In the genomic region with DNA sequence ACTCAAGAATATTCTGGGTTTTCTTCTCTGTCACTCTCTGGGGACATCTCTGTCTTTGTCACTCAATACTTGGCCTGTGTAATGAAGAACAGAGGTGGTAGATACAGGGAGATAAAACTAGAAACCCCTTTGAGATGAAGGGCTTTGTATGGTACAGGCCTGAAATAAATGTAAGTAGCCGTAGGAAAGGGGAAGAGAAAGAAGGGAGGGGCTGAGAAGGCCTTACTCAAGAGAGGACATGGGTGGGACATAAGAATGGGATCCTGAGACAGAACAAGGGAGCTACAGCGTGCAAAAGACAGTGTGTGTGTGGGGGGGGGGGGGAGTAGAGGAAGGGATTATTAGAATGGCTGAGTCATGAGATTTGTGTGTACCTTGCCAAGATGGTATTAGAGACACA, we compare ENCODE assay signal across 26 mouse cellular contexts. TPM values are rescaled to one million over a fixed set of nuclear protein-coding genes. Genes with fewer than 3 reads are reported as not detected.
DNase-seq lines count a peak whose midpoint lies in the region; ATAC-seq and TF ChIP-seq lines count a peak whose summit lies in the region.
"Had no signal": no experiment of that assay in that cellular context is flagged by ENCODE, and none has a peak within 500 bp of the region (broad histone marks: within the 10 kb centered on the region; RNA-seq: fewer than 3 reads in every experiment).

No protein-coding gene starts in this region.

- TF ChIP-seq POLR2A in MEL (IDR thresholded peaks at IDR 0.05; ENCODE audit: control insufficient read depth in 1 of 2, insufficient read depth in 1 of 2, low read depth in 1 of 2, low read length in 2 of 2, poor library complexity in 1 of 2) = no peak

- ATAC-seq in granulocyte monocyte progenitor cell, adult 5-6 weeks (replicated peaks; ENCODE audit: poor library complexity, severe bottlenecking) = peak; percentile 93
- ATAC-seq in megakaryocyte progenitor cell, adult 5-6 weeks (replicated peaks; ENCODE audit: poor library complexity) = peak; percentile 79
- ATAC-seq in midbrain, embryonic 11.5 days (ENCODE audit: low FRiP score) = no peak
- ATAC-seq: activated CD4-positive, CD25-positive, alpha-beta regulatory T cell, adult 4 months; forebrain, embryonic 14.5 days; forebrain, embryonic 16.5 days had no signal

- H3K4me2 ChIP-seq in midbrain, embryonic 11.5 days = no peak overlapping the region
- H3K4me2 ChIP-seq: embryonic facial prominence, embryonic 13.5 days; embryonic facial prominence, embryonic 15.5 days; forebrain, embryonic 12.5 days had no signal

- no peaks in the 10 kb centered on the region for H3K9me3 ChIP-seq in MEL (replicated peaks; ENCODE audit: insufficient read depth, low read length)
- no peaks in the 10 kb centered on the region for H3K9me3 ChIP-seq in midbrain, embryonic 11.5 days (ENCODE audit: control insufficient read depth, low read length)
- H3K9me3 ChIP-seq: embryonic facial prominence, embryonic 13.5 days; embryonic facial prominence, embryonic 15.5 days; forebrain, embryonic 10.5 days; forebrain, embryonic 12.5 days had no signal

- DNase-seq in A20 (ENCODE audit: low read depth, low spot score) (peak; percentile 26), MEL (ENCODE audit: low read depth, low spot score) (peak; percentile 29)
- DNase-seq in T-cell, adult 2 months (ENCODE audit: low spot score) = no peak
- no peak for DNase-seq in thymus, postnatal 10 days (ENCODE audit: low spot score in 2 of 2)
- DNase-seq in yolk sac, embryonic 10.5 days (ENCODE audit: low spot score) = no peak
- DNase-seq in midbrain, embryonic 11.5 days (ENCODE audit: low spot score, missing footprints) = no peak
- DNase-seq: cerebellum, adult 11-12 months; cerebellum, adult 2 months; cerebellum, adult 9-10 months; cerebellum, postnatal 10 days; cerebellum, postnatal 25 days; embryo, embryonic 11 days had no signal

- H3K79me2 ChIP-seq in MEL (ENCODE audit: control insufficient read depth, insufficient read depth, low read length, poor library complexity) = no peaks in the 10 kb centered on the region

- WGBS in midbrain, embryonic 11.5 days = 72% methylated on average over 2 of the region's 2 CpGs

- no peaks in the 10 kb centered on the region for H3K27me3 ChIP-seq in MEL (ENCODE audit: control insufficient read depth in 1 of 2, insufficient read depth in 2 of 2, low read length in 2 of 2)
- peaks cover 4% of the 10 kb centered on the region; the same call in 1 of the 2 replicates for H3K27me3 ChIP-seq in midbrain, embryonic 11.5 days (ENCODE audit: control insufficient read depth, insufficient read depth, low read length)
- H3K27me3 ChIP-seq: embryonic facial prominence, embryonic 13.5 days; embryonic facial prominence, embryonic 15.5 days; forebrain, embryonic 12.5 days had no signal

- no peak for TF ChIP-seq RAD21 in MEL (IDR thresholded peaks at IDR 0.05; ENCODE audit: low read depth, low read length)

- TF ChIP-seq CTCF in MEL (IDR thresholded peaks at IDR 0.05 in 2 of 3, conservative IDR thresholded peaks at IDR 0.05 in 1 of 3; ENCODE audit: control insufficient read depth in 1 of 3, insufficient read depth in 1 of 3, low read depth in 2 of 3, low read length in 3 of 3, poor library complexity in 1 of 3, severe bottlenecking in 1 of 3) = no peak

- H3K9ac ChIP-seq in MEL (ENCODE audit: control insufficient read depth, low read depth, low read length, poor library complexity, severe bottlenecking) = no peak overlapping the region
- H3K9ac ChIP-seq in midbrain, embryonic 11.5 days (ENCODE audit: low read length) = no peak overlapping the region
- H3K9ac ChIP-seq: embryonic facial prominence, embryonic 13.5 days; embryonic facial prominence, embryonic 15.5 days; forebrain, embryonic 12.5 days had no signal

- no peak overlapping the region for H3K4me3 ChIP-seq in MEL (ENCODE audit: control insufficient read depth in 1 of 2, insufficient read depth in 1 of 2, low read depth in 2 of 2, low read length in 2 of 2)
- H3K4me3 ChIP-seq in midbrain, embryonic 11.5 days (ENCODE audit: low read depth, low read length) = no peak overlapping the region
- H3K4me3 ChIP-seq: embryonic facial prominence, embryonic 13.5 days; embryonic facial prominence, embryonic 15.5 days; erythroblast, embryonic 14.5 days; forebrain, embryonic 10.5 days; forebrain, embryonic 12.5 days had no signal

- peaks cover 4 to 7% of the 10 kb centered on the region in 2 experiments; a peak in 3 of 4 replicates for H3K4me1 ChIP-seq in MEL (ENCODE audit: control insufficient read depth in 1 of 2, insufficient read depth in 2 of 2, low read length in 2 of 2)
- no peaks in the 10 kb centered on the region for H3K4me1 ChIP-seq in midbrain, embryonic 11.5 days (ENCODE audit: control insufficient read depth, insufficient read depth, low read length)
- H3K4me1 ChIP-seq: embryonic facial prominence, embryonic 15.5 days; forebrain, embryonic 10.5 days; forebrain, embryonic 12.5 days had no signal

- H3K36me3 ChIP-seq in MEL (ENCODE audit: control insufficient read depth in 1 of 2, insufficient read depth in 2 of 2, low read length in 2 of 2) = peaks cover 9 to 13% of the 10 kb centered on the region in 2 experiments
- no peaks in the 10 kb centered on the region for H3K36me3 ChIP-seq in midbrain, embryonic 11.5 days (ENCODE audit: control insufficient read depth, insufficient read depth, low read length)
- H3K36me3 ChIP-seq: embryonic facial prominence, embryonic 13.5 days; embryonic facial prominence, embryonic 15.5 days; forebrain, embryonic 10.5 days; forebrain, embryonic 12.5 days; G1E had no signal

- H3K27ac ChIP-seq in MEL (ENCODE audit: control insufficient read depth, low read depth, low read length) = no peak overlapping the region
- H3K27ac ChIP-seq in midbrain, embryonic 11.5 days (ENCODE audit: low read depth, low read length) = no peak overlapping the region
- H3K27ac ChIP-seq: embryonic facial prominence, embryonic 13.5 days; embryonic facial prominence, embryonic 15.5 days; forebrain, embryonic 10.5 days; forebrain, embryonic 12.5 days had no signal

- no peak for TF ChIP-seq EP300 in MEL (IDR thresholded peaks at IDR 0.05; ENCODE audit: low read depth in 1 of 2, low read length in 2 of 2)

TF ChIP-seq in MEL, 35 proteins besides CTCF, POLR2A, EP300 and RAD21:
- TF ChIP-seq UBTF (IDR thresholded peaks at IDR 0.05; ENCODE audit: borderline replicate concordance, insufficient read depth, low read depth, low read length) (no peak), MYC (IDR thresholded peaks at IDR 0.05; ENCODE audit: low read depth, low read length) (no peak)

RNA-seq across cellular contexts. Expression of a gene that starts 5.3 kb away (rescaled TPM):
- total RNA-seq in MEL (2012; rRNA removed) = 0.20 and 0.23 TPM in 2 replicates
- under 1 TPM in 1 of 2 experiments, not detected in 1; 0.10 TPM for polyA plus RNA-seq in MEL (2012; ENCODE audit: insufficient read depth in 1 of 2, insufficient read length in 2 of 2, low read depth in 1 of 2, low replicate concordance in 2 of 2, missing spikeins in 1 of 2)
- total RNA-seq in granulocyte monocyte progenitor cell, adult 5-6 weeks (2014; fragmentation: Nextera tagmentation) = not detected in 2 replicates
- total RNA-seq in granulocyte monocyte progenitor cell, adult 5-6 weeks (2017) = not detected in 2 replicates
- not detected in 2 replicates for total RNA-seq in megakaryocyte progenitor cell, adult 5-6 weeks (2015)
- 0.07 TPM in 1 of 2 replicates, not detected in the other for total RNA-seq in megakaryocyte progenitor cell, adult 5-6 weeks (2017)
- 0.72 and 0.79 TPM in 2 replicates for polyA plus RNA-seq in midbrain, embryonic 11.5 days (2014; fragmentation: Nextera tagmentation; extraction: Ambion mirVana)
- total RNA-seq: adrenal gland, adult 18-20 months; adrenal gland, postnatal 14 days had no signal
- polyA plus RNA-seq: C2C12; erythroblast, embryonic 14.5 days; G1E had no signal

Comparison
In these comparisons a context has a peak if more than half of its experiments do, and no peak if none do; other contexts are left out.
1. DNase-seq: peak in A20 (single experiment) and MEL (single experiment); none in T-cell, adult 2 months (single experiment), thymus, postnatal 10 days (0 of 2), yolk sac, embryonic 10.5 days (single experiment) and midbrain, embryonic 11.5 days (single experiment).